Mouse (Mus musculus): Measurements from ENCODE around the gene Srcin1.

Gene Srcin1

GRCm38 (mm10) chr11:97468639-97469287, 107.2 kb downstream of the Srcin1 start:
- peak; percentile 77 for DNase-seq (ENCODE audit: low spot score)

- DNase-seq (ENCODE audit: low spot score): no peak
Measured at GRCm38 (mm10) chr11:97466444-97467160, 109.4 kb downstream of the Srcin1 start.

- no peak for DNase-seq (ENCODE audit: low spot score)
Measured at GRCm38 (mm10) chr11:97465957-97466356, 110.0 kb downstream of the Srcin1 start.

- no peak for DNase-seq (ENCODE audit: low spot score)
Measured at GRCm38 (mm10) chr11:97463991-97464390, 112.0 kb downstream of the Srcin1 start.

- DNase-seq (ENCODE audit: low spot score): no peak
Measured at GRCm38 (mm10) chr11:97463166-97463565, 112.8 kb downstream of the Srcin1 start.

- DNase-seq (ENCODE audit: low spot score): no peak
Measured at GRCm38 (mm10) chr11:97462538-97462937, 113.4 kb downstream of the Srcin1 start.

GRCm38 (mm10) chr11:97461307-97461820, 114.6 kb downstream of the Srcin1 start:
- no peak for DNase-seq (ENCODE audit: low spot score)

Measured in ovary, postnatal 36 days (tissue).